Mouse (Mus musculus): ENCODE measurements around the gene Cgnl1. TPM values are rescaled to one million over a fixed set of nuclear protein-coding genes. Genes with fewer than 3 reads are reported as not detected.
A peak's percentile ranks its signal among the peaks of the same experiment; 100 is the strongest.
"Not testable (repeated sequence)": the region's sequence is repeated elsewhere in the genome, so short reads cannot be mapped to it uniquely, and the experiment has no call there.

The Cgnl1 gene
- polyA plus RNA-seq, 2 experiments from 2014 or later: not detected

DNA sequence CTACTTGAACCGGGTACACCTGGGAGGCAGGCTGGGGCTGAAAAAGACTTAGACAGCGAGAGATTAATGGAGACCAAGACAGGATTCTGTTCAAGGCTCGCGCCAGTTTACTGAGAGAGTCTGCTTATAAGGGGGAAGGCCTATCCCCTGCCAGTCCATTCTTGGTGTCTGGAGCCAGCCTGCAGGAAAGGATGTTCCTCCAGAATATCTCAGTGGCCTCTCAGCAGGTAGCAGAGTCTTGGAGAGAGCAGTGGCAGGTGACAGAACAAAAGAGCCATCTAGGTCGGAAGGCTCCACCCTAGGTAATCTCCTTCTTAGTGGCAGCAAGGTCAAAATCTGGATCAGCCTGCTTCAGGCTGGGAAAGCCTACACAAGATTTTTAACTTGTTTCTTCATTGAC lies 151.3 kb downstream of the Cgnl1 start:
- ATAC-seq: not testable (repeated sequence)

DNA sequence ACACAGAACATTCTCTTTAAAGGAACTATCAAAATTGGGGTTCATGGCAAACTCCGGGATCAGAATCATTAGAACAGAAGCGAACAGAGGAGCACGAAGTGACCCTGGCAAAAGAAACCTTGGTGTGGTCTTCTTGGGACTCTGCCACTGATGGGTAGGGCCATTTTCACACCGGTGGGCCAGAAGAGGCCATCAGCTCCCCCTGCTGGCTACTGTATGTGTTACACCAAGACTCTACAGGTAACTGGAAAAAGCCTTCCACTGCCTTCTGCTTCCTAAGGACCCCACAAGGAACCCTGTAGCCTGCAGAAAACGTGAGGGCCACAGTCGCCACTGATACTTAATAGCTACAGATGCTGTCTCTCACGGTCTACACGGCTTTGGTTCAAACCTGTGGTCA lies 154.0 kb downstream of the Cgnl1 start:
- no peak for ATAC-seq

GRCm38 (mm10) chr9:71616185-71616584 lies 155.2 kb downstream of the Cgnl1 start:
- ATAC-seq: peak; percentile 64

DNA sequence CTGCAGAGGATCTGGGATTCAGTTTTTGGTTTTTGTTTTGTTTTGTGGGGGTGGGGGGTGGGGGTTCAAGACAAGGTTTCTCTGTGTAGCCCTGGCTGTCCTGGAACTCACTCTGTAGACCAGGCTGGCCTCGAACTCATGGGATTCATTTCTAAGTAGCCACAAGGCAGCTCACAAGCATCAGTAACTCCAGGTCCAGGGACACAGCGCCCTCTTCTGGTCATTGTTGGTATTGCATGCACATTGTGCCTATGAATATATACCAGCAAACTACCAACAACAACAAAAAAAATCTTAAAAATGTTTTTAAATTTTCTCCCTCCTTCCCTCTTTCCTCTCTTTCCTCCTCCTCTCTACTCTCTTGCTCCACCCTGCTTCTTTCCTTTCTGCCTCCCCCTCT lies 156.8 kb downstream of the Cgnl1 start:
- ATAC-seq: no peak

DNA sequence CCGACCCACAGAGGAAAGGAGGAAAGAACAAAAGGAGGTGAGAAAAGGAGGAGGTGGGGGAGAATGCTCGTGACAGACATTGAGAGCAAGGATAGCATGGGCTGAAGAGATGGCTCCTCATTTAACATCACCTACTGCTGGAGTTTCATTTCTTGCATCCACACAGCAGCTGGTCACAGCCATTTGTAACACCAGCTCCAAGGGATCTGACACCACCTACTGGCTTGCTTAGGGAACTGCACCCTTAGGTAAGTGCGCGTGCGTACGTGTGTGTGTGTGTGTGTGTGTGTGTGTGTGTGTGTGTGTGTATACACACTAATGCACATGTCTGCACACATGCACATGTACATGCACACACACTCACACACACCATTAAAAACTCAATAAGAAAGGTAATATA lies 158.4 kb downstream of the Cgnl1 start:
- ATAC-seq: no peak

DNA sequence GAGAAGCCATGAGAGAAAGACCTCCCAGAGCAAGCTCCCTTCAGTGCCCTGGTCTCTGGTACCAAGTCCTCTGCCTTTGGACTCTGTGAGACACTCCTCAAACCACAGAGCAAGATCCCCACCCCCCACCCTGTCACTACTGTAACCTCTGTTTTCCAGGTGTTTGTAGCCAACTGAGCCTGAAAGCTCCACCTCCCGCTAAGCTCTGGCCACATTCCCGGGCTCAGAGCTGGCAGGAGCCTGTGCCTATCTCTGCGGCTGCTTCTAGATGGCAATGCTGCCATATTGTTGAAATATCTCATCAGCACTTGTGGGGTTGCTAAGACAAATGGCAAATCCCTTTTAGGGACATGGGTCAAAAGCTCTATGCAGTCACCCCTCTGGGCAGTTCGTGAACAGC lies 159.5 kb downstream of the Cgnl1 start:
- ATAC-seq: no peak

GRCm38 (mm10) chr9:71609010-71609409 lies 162.4 kb downstream of the Cgnl1 start:
- no peak for ATAC-seq

DNA sequence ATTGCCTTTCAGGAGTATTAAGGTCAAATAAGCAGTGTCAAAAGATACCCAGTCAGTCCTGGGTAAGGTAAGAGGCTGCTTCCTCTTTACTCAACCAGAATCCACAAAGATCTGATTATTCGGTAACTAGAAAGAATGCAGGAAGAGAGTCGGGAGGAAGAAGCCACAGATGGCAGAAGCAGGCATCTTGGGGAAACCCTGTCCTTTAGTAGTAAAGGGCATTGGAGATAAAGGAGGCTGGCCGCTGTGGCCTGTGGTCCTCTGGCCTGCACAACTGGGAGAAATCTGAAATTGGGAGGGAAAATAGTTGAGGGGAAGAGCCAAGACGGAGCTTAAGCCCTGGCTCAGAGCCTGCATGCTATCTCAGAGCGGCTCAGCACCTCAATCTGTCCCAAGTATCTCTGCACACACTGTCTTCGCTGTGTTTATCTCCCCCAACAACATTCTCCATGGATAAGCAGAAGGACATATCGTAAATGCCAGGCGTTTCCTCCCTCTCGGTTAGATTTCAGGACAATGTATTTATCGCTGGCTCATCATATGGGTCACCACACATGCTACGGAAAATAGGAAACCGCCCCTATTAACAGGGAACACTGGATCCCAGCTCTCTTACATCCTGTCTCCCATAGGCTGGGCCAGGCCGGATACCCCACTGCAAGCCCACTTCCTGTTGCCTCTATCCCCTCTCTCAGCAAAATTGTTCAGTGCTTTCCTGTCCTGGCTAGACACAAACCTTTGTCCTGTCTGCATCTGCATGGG lies 164.9 kb downstream of the Cgnl1 start:
- ATAC-seq: no peak

- ATAC-seq: no peak
Observed at GRCm38 (mm10) chr9:71604914-71605635, 166.3 kb downstream of the Cgnl1 start.

DNA sequence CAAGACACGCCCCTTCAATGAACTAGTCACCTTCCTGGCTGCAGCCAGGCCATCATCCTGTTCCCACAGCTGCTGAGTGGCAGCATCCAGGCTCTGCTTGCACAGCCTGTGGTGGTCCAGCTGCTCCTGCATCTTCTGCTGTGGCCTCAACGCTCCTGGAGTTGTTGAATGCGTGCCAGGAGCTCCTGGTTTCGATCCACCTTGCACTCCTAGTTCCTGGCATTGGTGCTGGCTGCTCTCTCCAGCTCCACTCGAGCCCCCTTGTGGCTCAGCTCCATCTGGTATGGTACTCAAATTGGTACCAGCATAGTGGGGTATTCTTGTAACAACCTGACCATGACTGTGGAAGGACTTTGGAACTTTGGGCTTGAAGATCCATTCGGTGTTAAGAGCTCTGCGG lies 171.5 kb downstream of the Cgnl1 start:
- ATAC-seq: no peak

DNA sequence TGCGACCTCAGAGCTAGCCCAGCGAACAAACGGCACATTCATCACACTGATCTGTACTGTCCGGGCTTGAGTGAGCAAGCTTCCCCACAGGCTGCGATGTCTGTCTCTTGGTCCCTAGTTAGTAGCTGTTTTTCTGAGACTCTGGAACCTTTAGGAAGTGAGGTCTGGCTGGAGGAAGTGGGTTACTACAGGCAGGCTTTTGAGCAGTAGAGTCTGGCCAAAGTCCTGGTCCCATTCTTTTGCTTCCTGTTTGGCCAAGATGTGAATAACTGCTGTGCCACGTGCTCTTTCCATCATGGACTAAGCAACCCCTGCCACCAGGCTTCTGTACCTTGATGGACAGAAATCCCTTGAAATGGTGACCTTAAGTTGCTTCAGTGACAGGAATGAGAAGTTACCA lies 174.5 kb downstream of the Cgnl1 start:
- no peak for ATAC-seq

GRCm38 (mm10) chr9:71592577-71593285 lies 178.7 kb downstream of the Cgnl1 start:
- ATAC-seq: peak; percentile 10

GRCm38 (mm10) chr9:71591938-71592548 lies 179.4 kb downstream of the Cgnl1 start, which contains the start of gene Myzap:
Gene Myzap (minus strand): TSS chr9:71592360.
- peak; percentile 100 for ATAC-seq

DNA sequence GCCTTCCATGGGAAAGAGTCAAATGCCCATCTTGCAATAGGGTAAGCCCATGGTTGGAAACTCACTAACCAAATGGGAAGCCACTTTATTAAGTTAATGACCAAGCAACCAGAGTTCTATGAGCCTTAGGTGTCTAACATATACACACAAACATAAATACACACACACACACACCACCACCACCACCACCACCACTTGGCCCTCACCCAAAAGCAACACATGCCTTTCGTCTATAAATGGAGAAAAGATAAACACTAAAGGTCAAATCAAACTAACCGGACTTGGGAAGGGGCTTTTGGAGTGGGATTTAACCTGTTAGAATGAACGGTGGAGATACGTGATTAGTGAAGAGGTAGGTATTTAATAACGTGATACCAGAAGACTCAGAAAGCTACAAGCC lies 180.3 kb downstream of the Cgnl1 start:
- no peak for ATAC-seq

DNA sequence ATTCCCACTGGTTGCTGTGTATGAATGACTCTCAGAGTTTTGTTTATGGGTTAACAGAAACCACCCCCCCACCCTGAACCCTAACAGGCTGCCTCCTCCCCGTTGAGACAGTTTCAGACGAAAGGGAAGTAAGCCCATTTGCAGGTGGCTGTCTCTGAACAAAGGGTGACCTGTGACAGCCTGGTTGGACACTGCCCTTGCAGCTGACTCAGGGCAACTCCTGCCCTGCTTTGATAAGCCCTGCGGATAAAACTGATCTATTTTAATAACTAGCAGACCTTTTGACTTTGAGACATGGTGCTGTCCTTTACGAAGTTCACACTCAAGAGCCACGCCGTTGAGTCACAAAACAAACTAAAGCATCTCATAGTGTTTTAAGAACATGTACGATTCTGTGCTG lies 181.6 kb downstream of the Cgnl1 start:
- ATAC-seq: no peak

DNA sequence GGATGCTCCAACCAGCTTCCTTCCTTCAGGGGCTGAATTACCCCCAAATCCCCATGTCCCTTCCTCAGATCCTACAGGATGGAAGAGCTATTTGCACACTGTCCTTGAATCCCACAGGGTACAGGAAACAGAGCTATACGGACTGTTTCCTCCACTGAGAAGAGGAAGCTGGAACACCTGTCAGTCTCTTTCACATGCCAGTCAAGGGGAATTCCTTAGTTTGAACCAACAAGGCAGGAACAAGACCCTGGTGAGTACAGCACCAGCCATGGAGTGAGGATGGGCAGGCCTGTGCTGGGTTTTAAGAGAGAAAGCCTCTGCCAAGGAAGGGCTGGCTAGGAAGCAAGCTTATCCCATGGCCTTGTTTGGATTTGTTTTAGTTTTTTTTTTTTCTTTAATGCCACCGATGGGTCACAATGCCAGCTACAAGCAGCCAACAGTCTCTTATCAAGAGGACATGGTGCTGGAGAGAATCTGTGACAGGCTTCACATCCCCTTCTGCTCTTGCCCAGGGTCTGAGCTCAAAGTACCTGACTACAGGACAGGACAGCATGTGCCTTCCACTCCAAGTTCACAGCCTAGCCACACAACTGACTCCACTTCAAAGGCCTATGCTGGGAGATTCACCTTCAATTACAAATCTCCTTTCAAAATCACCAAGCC lies 182.3 kb downstream of the Cgnl1 start:
- ATAC-seq: no peak

- ATAC-seq: no peak
Observed at GRCm38 (mm10) chr9:71586408-71586807, 185.0 kb downstream of the Cgnl1 start.

DNA sequence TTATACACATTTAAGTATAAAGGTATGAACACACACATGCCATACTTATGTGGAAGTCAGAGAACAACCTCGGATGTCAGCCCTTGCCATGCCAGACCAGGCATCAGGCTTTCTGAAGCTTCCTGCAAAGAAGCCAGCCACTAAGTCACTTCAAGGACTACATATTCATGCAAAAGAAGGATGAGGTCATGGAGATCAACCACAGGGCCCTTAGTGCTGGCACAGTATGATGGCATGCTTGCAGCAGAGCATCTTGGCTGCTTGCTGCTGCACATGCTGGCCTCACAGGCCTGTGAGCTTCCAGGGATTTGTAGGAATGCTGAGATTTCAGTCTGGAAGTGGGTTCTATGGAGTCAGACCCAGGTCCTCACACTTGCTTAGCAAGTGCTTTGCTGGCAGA lies 188.6 kb downstream of the Cgnl1 start:
- ATAC-seq: no peak

GRCm38 (mm10) chr9:71578896-71579564 lies 192.4 kb downstream of the Cgnl1 start:
- ATAC-seq: no peak

All from CD4-positive, CD25-positive, alpha-beta regulatory T cell, adult 4 months (primary cell).